Mouse (Mus musculus): ENCODE results near the gene March11.

Gene March11

DNA sequence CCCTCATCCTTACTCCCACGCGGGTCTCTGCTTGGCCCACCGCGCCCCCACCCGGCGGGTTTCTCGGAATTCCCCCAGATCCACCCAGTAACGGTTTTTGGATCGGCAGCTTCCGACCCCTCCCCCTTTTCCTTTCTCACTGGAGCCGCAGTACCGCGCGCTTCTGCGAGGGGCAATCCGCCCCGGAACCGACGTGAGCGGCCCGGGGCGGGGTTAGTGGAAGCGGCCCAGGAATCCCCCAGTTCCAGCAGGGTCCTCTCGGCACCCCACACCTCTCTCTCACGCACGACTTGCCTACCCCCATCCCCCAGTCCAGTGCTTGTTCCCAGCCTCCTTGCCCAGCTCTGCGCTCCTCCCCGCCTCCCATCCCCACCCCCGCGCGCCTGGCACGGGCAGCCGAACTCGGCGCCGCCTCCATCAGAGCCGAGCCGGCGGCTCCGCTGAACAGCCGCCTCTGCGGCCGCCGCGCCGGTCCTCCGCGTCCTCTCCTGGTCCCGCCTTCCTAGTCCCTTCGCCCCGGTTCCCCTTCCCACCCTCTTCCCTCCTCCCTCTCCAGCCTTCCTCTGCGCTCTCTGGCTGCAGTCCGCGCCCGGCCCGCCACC, at the start of gene March11:
TSS of gene March11 (plus strand) at position 420 of the 602 bp plus-strand sequence.
- peak; percentile 37 for DNase-seq

DNA sequence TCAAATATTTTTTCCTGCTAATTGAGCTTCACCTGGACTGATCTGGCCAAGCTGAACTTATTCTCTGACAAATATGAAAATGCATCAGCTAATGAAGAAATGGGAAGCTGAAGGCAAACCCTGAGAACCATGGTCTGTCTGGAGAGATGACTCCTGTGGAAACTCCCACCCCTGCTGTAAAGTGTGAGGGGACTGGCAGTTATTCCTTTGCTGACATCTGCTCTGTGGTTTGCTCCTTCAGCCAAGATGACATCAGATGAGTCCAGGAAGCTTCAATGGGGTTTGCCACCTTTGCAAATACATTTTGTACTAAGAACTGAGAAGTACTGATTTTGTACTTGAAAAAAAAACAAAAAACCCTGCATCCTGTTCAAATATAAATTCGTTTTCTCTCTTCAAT, 46.5 kb upstream of the March11 start:
- no peak for DNase-seq

DNA sequence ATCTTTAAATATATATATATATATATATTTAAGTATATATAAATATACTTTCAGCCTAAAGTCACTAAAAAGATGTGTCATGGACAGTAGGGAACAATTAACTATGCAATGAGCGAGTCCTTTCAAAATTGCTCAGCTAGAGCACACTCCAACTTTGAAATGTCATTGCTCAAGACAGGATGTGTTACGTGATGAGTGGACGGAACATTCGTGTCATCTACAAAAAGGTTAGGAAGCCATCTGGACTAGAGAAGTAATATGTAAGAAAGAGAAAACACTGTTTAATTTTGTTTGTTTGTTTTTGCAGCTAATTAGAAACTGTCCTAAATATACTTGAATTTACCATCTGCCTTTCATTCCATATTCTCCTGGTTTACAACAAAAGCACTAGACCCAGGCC, 39.3 kb upstream of the March11 start:
- DNase-seq: no peak

DNA sequence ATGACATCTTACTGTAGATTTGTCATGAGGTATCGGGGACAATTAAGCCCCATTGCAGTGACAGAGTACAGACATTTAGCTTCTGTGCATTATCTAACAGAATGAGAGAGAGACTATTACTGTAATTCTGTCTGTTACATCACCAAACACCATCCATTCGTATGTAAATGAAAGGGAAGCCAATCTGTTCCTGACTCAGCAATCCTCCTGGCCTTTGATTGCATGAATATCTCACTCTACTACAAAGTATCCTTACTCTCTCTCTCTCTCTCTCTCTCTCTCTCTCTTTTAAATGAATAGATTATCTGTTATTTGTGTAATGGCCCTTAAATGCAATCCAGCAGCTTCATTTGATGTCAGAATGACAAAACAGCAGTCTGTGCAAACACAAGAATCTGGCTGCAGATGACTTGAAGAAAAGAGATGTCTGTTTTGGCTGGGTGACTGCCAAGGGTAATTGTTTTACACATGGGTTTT, 32.8 kb upstream of the March11 start:
- DNase-seq: no peak

DNA sequence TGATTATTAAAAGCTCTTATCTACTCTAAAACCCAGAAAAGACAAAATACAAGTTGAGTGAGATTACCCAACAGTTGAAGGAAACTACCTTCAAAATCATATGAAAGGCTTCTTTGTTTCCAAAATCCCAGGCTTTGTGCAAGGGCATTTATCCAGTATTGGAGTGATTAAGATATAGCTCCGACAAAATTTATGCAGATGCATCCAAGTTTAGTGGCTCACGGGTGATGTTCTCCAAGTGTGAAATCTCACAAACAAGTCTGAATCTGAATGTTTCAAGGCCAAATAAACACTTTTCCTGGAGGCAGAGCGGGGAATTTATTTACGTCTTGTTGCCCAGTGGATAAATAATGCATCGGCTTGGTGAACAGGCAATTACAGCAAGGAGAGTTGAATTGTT, 32.2 kb upstream of the March11 start:
- DNase-seq: no peak

DNA sequence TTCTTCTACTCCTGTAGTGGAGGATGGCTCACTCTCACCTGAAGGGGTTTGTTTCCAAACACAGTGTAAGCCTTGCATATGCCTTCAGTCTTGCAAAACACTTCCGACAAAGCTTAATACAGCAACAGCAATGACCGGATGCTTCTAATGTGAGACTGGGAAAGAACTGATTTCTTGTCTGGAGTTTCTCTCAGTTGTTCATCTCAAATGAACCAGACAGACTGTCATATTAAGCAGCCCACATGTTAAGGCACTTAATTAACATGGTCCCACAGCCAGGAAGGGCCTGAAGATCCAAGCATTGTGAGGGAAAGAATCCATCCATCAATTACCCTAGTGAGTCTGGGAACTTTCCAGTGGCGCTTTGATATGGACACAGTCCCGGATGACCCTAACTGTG, 17.0 kb upstream of the March11 start:
- no peak for DNase-seq

DNA sequence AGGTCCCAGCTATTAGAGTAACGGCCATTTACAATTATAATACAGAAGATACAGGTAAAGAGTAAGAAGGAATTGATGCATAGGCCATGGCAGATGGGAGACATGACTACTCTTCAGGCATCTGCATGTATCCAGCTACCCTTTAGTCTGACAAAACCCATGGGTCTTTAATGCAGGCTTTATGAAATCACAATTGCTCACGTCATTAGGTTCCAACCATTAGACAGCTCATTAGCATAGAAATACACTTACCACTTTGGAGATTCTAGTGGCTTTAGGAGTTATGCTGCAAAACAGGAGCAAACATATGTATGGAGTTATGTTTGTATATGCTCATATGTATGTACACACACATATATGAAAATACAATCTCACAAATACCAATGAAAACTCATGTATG, 16.0 kb upstream of the March11 start:
- no peak for DNase-seq

DNA sequence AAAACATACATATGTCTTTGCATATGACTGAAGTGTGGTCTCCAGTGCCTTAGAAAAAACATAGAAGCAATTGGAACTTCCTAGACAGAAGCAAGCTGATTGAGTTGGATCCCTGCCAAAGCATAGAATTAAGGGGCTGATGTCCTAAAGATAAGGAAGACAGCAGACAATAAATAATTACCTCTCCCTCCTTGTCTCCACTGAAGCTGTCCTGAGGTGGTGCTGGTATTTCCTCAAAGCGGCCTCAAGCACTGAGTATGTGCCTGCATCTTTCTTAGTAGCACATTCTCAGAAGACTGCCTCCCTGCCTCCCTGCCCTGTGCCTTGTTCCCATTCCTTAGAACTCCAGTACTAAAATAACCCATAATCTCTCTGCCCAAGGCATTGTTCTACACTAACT, 15.6 kb upstream of the March11 start:
- DNase-seq: no peak

DNA sequence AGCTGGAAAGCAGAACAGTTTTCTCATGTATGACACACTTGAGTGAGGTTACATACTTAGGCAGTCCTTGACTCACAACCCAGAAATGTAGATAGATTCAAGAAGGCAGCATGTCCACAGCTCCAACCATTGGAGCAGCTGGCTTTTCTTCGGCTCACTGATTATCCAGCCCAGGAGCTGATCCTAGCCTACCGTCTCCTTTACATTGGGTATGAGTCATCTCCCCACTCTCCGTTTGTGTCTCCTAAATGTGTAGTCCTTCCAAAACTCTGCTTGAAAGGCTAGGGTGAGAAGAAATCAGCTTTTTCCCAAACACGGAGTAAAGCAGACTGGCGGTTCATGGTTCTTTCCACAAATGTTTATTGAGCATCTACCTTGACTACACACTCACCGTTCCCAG, 10.2 kb upstream of the March11 start:
- DNase-seq: no peak

DNA sequence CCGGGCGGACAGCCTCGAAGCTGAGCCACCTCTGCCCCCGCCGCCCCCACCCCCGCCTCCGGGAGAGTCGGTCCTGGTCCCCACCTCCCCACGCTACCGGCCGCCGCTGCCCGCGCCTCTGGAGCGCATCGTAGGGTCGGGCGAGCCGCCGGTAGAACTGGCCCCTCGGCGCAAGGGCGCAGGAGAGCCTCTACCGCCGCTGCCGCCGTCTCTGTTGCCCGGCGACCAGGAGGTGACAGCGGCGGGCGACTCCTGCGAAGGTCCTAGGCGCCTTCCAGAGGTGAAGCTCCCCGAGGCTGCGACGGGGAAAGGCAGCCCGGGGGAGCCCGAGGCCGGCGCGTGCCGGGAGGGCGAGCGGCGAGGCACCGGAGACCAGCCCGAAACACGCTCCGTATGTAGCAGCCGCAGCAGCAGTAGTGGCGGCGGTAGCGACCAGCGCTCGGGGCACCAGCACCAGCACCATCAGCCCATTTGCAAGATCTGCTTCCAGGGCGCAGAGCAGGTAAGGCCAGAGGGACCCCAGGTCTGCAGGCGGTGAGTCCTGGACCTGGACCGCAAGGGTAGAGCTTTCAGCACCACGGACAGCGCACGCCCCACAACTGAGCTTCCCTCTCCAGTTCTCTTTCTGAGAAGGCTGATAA, 563 bp downstream of the March11 start:
- DNase-seq: no peak

DNA sequence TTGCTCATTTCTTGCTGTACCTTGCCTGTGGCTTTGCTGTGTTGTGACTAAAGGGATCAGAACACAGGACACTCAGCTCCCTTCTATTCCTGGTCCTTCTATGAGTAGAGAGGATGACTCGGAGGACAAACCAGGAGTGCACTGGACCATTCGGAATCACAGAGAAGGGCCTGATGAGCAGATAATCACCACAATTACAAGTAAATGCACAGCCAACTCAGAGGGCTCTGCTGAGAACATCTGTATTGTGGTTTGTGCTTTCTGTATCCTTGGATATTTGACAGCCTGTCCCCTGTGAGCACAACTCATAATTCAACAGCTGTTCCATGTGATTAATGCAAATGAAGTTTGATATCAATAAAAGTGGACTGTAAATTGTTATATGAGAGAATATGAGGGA, 11.0 kb downstream of the March11 start:
- DNase-seq: no peak

DNA sequence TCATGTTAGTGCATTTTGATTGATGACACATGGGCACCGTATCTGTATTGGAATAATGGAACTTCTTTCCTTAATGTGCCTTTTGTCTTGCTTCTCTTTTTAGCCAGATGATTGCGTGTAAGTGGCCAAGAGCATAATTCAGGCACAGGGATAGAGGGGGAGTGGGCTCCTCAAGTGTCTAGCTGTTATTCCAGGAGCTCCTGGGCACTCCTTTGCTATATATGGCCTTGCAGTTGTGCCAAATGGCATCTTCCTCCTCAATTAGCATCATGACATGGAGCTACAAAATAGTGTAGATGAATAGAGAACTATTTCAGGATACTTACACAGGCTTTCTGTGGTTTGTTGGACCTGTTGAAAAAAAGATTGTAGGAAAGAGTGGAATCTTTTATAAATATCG, 11.6 kb downstream of the March11 start:
- DNase-seq: no peak

DNA sequence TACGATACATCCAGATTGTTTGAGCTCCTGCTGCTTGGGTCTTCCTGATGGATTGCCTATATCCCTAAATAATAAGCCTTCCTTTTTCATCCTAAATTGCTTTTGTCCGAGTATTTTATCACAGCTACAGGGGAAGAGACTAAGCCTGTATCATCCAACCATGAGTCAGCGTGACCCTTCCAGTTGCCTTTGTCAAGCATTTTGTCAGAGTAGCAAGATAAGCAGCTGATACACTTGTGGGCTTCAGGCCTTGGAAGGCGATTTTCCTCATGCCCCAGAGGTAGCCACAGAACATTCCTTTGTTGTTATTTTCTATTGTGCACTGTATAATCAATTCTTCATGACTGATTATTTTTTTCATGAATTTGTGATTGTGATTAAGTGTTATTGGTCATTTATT, 14.0 kb downstream of the March11 start:
- DNase-seq: no peak

DNA sequence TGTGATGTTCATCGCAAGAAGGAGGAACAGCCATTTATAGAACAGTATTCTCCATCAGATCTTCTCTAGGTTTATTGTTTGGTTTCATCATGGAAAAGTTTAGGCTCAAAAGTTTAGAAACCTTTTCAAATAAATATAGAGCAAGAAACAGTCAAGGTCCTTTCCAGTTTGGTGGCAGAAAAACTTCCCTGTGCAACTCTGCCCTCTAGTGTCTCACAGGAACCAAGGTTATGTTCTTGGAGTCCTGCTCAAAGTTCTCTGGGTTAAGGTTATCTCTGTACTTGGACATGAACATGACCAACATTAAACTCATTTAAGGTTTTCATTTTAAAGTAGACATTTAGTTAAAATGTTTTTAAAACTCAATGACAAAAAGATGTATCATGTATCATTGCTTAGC, 18.3 kb downstream of the March11 start:
- no peak for DNase-seq

DNA sequence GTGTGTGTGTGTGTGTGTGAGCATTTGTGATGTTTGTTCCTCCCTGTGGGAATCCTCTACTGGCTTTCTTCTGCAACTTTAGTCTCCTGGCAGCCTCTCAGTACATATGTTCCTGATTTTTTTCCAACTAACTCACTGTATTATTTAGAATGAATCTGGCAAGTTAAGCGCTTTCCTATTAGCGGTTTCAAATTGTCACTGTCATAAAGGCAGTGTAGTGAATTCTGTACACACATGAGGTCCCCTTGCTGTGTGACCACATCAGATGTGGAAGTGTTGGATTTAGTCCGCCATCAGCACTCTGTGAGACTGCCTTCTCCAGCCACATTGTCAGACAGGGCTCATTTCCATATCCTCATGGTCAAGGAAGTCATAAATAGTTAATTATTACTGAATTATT, 26.9 kb downstream of the March11 start:
- DNase-seq: no peak

DNA sequence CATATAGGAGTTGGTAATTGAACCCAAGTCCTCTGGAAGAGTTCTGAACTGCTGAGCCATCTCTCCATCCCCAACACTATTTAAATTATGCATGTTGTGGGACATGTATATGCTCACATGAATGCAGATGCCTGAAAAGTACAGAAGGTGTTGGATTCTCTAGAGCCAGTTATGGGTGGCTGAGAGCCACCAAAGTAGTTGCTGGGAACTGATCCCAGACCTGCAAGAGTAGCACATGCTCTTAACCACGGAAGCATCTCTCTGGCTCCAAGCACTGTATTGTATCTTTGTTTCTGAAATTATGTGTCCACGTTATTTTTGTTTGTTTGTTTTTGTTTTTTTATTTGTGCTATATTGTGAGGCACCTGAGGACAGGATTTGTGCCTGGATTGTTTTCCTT, 28.9 kb downstream of the March11 start:
- no peak for DNase-seq

DNA sequence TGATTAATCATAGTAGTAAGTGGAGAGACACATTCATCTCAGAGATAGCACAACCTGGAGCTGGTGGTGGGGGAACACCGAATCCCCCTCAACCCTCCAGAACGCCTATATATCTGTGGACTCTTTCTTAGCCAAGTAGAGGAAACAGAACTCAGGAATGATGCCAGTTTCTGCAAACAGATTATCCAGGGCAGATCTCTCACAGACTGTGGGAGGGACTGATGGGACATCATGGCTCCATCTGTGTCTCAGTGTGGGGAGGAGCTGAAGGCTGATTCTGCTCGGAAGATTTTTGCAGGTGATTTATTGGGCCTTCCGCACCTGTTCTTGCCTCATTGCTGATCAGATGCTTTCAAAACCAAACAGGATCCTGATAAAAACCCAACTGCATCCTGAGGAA, 29.5 kb downstream of the March11 start:
- DNase-seq: no peak

DNA sequence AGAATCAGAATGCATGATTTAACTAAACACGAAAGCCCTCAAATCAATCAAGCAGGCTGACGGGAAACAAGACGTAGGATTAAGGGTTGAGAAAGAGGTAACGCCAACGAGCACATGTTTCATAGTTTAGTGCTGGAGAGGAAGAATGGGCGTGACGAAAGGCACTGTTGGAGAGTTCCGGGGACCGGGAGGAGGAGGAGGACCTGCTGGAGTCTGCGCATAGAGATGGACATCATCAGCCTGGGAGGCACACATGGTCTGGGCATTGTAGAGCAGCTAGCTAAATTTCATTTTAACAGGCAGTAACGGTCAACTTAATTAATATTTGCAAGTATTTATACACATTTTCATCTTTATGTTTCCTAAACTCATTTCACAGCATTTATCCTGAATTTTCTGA, 31.6 kb downstream of the March11 start:
- no peak for DNase-seq

DNA sequence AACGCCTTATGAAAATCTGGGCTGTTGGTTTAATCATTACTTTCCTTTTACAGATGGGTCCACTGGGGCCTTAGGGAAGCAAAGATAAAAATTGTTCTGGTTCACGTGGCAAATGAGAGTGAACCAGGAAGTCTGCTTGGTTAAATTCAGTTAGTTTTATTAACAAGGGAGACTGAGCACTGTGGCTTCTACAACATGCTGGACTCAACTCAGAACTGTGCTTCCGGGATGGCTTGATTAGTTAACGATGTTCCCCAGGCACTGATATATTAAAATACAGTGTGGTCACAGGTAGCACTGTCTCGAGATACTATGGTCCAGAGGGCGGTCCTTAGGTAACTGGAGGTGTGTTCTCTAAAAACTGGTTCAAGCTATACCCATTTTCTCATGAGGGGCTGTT, 32.1 kb downstream of the March11 start:
- DNase-seq: no peak

DNA sequence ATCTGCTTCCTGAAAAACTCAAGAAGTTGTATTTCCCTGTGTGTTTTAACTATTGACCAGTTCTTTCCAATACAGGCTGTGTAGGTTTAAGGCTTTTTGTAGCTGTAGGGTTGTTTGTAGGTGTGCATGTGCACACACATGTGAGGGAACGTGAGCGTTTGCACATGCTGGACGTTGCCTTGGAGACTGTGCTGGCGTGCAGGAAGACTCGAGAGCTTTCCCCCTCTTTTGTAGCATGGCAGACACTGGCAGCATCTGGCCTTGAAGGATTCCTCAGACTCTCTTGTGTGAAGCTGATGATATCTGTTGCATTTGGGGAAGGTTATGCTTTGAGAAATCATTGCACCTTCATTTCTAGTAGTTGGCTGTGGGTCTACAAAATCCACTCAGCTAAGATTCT, 35.5 kb downstream of the March11 start:
- DNase-seq: no peak

DNA sequence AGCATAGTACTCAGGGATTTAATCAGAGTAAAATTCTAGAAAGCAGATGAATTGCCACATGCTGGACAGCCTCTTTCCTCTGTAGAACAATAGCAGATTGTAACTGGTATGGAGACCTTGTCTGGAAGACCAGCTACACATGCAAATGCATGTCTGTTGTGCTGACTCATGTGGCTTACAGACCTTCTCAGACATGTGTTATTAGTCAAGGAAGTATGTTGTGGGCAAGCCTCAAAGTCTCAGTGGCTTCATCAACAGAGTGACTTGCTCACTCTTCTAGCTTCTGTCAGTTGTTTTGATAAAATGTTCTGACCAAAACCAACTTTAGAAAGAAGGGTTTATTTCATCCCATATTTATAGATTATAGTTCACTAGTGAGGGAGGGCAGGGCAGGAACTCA, 44.8 kb downstream of the March11 start:
- no peak for DNase-seq

DNA sequence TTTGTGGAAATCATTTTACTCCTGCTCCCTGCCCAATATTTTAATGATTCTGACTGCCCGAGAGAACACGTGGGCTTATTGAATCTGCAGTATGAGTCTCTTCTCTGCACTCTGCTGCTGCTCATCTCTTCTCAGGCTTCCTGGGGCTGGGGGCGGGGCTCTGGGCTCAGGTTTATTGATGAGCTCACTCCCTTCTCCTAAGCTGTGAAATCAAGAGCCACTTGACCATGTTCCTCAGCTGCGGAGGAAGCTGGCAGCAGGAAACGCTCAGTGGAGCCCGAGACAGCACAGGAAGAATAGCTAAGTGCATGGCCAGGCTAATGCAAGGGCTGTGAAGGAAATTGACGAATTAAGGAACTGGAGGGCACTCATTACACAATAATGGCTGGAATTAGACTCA, 56.5 kb downstream of the March11 start:
- no peak for DNase-seq

DNA sequence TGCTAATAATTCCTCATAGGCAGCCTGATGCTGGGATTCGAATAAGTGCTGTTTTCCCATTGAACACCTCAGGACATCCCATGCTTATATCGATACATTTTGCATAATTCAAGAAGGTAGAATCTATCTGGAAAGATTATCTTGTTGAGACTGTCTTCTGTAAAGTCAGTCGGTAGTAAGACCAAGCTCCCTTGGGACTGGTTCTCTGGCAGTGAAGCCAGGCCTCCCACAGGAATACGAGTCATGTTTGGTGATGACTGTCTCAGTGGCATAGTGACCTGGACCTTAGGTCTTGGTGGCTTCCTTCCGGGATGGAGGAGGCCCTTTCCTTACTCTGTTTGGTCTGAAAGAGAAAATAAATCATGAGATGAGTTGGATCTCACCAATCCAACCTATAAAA, 57.7 kb downstream of the March11 start:
- no peak for DNase-seq

DNA sequence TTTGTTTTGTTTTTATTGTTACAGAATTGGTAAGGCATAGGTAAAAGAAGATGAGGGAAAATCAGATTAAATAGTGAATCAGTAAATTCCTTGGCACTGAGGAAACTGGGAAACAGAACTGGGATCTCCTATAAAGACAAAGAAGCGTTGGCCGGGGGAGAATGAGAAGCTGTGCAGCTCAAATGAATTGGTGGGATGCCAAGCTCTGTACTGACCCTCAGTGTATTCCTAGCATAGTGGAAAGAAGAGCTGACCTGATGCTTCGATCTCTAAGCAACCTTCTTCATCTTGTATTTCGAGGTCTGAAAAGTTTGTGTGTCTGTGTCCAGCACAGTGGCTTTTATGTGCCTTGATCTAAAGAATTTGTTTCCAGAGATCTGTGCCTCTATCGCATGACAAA, 64.9 kb downstream of the March11 start:
- no peak for DNase-seq

DNA sequence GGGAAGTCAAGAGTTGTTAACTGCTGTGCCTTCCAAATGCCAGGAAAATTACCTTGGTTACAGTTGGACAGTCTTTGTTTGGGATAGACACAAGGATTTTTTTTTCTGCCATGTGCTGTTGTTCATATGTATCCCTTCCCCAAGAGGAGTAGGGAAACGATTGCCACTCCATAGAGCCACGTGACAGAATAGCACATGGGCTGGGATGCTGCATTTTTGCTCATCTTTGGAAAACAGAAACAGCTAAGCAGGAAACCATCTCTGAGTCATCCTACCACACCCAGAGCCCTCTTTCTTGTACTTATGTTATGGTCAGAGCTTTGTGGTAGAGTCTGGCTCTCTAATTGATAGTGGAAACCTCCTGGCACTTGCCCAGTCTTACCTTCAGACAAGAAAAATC, 65.4 kb downstream of the March11 start:
- DNase-seq: no peak

Measured in cerebellum, adult 9-10 months (tissue).